In genomic region chr9:109825739-109826138, GRCm38 (mm10) we compare ENCODE assay signal across 1 mouse cellular context.
TF ChIP-seq lines count a peak whose summit lies in the region.

No protein-coding gene starts in this region.

TF ChIP-seq in MEL, 35 proteins besides CTCF, POLR2A, EP300 and RAD21:
- TF ChIP-seq USF2 (IDR thresholded peaks at IDR 0.05; ENCODE audit: borderline replicate concordance in 1 of 2, insufficient read depth in 1 of 2, low read depth in 1 of 2, low read length in 2 of 2) (peak in 1 of 2 experiments; percentile 45; a peak in 1 of 4 replicates), ELF1 (IDR thresholded peaks at IDR 0.05; ENCODE audit: low read depth, low read length) (peak; percentile 9; the same call in 1 of the 2 replicates), E2F4 (IDR thresholded peaks at IDR 0.05; ENCODE audit: borderline replicate concordance, low read depth, low read length) (no peak), CHD1 (IDR thresholded peaks at IDR 0.05; ENCODE audit: low read depth, low read length) (no peak), MAX (IDR thresholded peaks at IDR 0.05; ENCODE audit: low read length) (peak; percentile 68), GATA1 (IDR thresholded peaks at IDR 0.05; ENCODE audit: low read depth, low read length) (peak; percentile 97), ZMIZ1 (IDR thresholded peaks at IDR 0.05; ENCODE audit: low read depth, low read length) (no peak), GABPA (IDR thresholded peaks at IDR 0.05; ENCODE audit: low read depth, low read length) (0 out of 2 replicates have a peak, but pooled peaks have one; percentile 5), MXI1 (IDR thresholded peaks at IDR 0.05; ENCODE audit: low read depth, low read length) (peak; percentile 65), RCOR1 (IDR thresholded peaks at IDR 0.05; ENCODE audit: low read depth, low read length) (peak; percentile 73), HCFC1 (IDR thresholded peaks at IDR 0.05; ENCODE audit: low read depth, low read length) (peak; percentile 26; the same call in 1 of the 2 replicates), KAT2A (conservative IDR thresholded peaks at IDR 0.05; ENCODE audit: low read depth, low read length) (0 out of 2 replicates have a peak, but pooled peaks have one; percentile 9), MYB (IDR thresholded peaks at IDR 0.05; ENCODE audit: low read depth, low read length) (no peak), JUND (IDR thresholded peaks at IDR 0.05; ENCODE audit: low read depth, low read length) (no peak), TCF12 (IDR thresholded peaks at IDR 0.05; ENCODE audit: low read depth, low read length) (peak; percentile 98), BHLHE40 (IDR thresholded peaks at IDR 0.05; ENCODE audit: borderline replicate concordance, low read depth, low read length) (peak; percentile 96), TAL1 (IDR thresholded peaks at IDR 0.05; ENCODE audit: low read length) (peak; percentile 72), USF1 (IDR thresholded peaks at IDR 0.05; ENCODE audit: low read depth, low read length) (peak; percentile 87), SIN3A (IDR thresholded peaks at IDR 0.05; ENCODE audit: low read length) (peak; percentile 49), MAFK (IDR thresholded peaks at IDR 0.05; ENCODE audit: borderline replicate concordance, low read depth, low read length) (0 out of 2 replicates have a peak, but pooled peaks have one; percentile 36), UBTF (IDR thresholded peaks at IDR 0.05; ENCODE audit: borderline replicate concordance, insufficient read depth, low read depth, low read length) (no peak), ETS1 (IDR thresholded peaks at IDR 0.05; ENCODE audit: low read depth, low read length) (peak; percentile 83), MYC (IDR thresholded peaks at IDR 0.05; ENCODE audit: low read depth, low read length) (no peak), TBP (IDR thresholded peaks at IDR 0.05; ENCODE audit: low read depth, low read length) (no peak)
